Mouse (Mus musculus): ENCODE results near the gene Prr14. TPM values are rescaled to one million over a fixed set of nuclear protein-coding genes. Genes with fewer than 3 reads are reported as not detected.

Gene Prr14
- polyA plus RNA-seq, 1 experiment, result 57.9 TPM

DNA sequence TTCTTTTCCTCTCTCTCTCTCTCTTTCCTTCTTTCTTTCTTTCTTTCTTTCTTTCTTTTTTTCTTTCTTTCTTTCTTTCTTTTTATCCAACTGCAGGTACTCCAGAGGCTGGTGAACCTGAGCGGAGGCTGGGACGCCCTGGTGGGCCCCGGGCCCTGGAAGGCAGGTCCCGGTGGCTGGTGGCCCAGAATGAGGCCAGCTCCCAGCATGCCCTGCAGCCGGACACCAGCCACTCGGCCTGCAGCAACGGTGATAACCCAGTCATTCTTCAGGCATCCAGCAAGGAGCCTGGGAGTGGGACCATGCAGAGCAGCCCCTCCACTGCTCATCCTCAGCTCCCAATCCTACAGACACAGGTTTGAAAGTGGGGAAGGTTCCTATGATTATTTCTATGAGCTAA, 56.4 kb downstream of the Prr14 start:
- no peak for TF ChIP-seq CTCF (IDR thresholded peaks at IDR 0.05; ENCODE audit: borderline replicate concordance, insufficient read depth, low read depth, low read length)
- Histone ChIP-seq H3K4me3 (replicated peaks; ENCODE audit: insufficient read depth, low read depth, low read length) (no peak overlapping the region), H3K4me1 (ENCODE audit: control insufficient read depth, insufficient read depth, low read length) (peaks cover 5% of the 10 kb centered on the region; the same call in 1 of the 2 replicates), H3K27ac (ENCODE audit: insufficient read depth, low read length) (no peak overlapping the region), H3K27me3 (ENCODE audit: control insufficient read depth, insufficient read depth, low read length) (no peaks in the 10 kb centered on the region)
- WGBS, result 4% methylated on average over 7 of the region's 7 CpGs
- DNase-seq, result peak; percentile 40 to 55

GRCm38 (mm10) chr7:127516344-127516743, 56.9 kb downstream of the Prr14 start:
- Histone ChIP-seq H3K4me1 (ENCODE audit: control insufficient read depth, insufficient read depth, low read length) (peaks cover 5% of the 10 kb centered on the region; the same call in 1 of the 2 replicates), H3K4me3 (replicated peaks; ENCODE audit: insufficient read depth, low read depth, low read length) (no peak overlapping the region), H3K27me3 (ENCODE audit: control insufficient read depth, insufficient read depth, low read length) (no peaks in the 10 kb centered on the region), H3K27ac (ENCODE audit: insufficient read depth, low read length) (no peak overlapping the region)
- no peak for DNase-seq
- no peak for TF ChIP-seq CTCF (IDR thresholded peaks at IDR 0.05; ENCODE audit: borderline replicate concordance, insufficient read depth, low read depth, low read length)
- no peak for TF ChIP-seq POLR2A (IDR thresholded peaks at IDR 0.05; ENCODE audit: borderline replicate concordance, insufficient read depth, low read length)
- 96% methylated on average over 6 of the region's 7 CpGs for WGBS

- H3K27ac ChIP-seq (ENCODE audit: insufficient read depth, low read length), result no peak within 1 kb of the TSS
- H3K4me3 ChIP-seq (replicated peaks; ENCODE audit: insufficient read depth, low read depth, low read length), result no peak within 1 kb of the TSS
- H3K27me3 ChIP-seq (ENCODE audit: control insufficient read depth, insufficient read depth, low read length), result no peaks in the 10 kb centered on the region
- no peak for DNase-seq
- WGBS, result 96% methylated on average over 3 of the region's 3 CpGs
- no peak for TF ChIP-seq CTCF (IDR thresholded peaks at IDR 0.05; ENCODE audit: borderline replicate concordance, insufficient read depth, low read depth, low read length)
- TF ChIP-seq POLR2A (IDR thresholded peaks at IDR 0.05; ENCODE audit: borderline replicate concordance, insufficient read depth, low read length), result no peak
- H3K4me1 ChIP-seq (ENCODE audit: control insufficient read depth, insufficient read depth, low read length), result peaks cover 5% of the 10 kb centered on the region; the same call in 1 of the 2 replicates
Observed at GRCm38 (mm10) chr7:127519284-127519683, 59.9 kb downstream of the Prr14 start, which contains the start of gene Gm42715. Gene Gm42715, plus strand, starts transcription at chr7:127519584.

Other genes starting within 250 kb of the Prr14 start
- 16.6 and 17.6 TPM in 2 replicates for gene Zfp553, start 226.6 kb upstream of the Prr14 start, polyA plus RNA-seq (2012; rRNA removed)
- 11.3 and 12.5 TPM in 2 replicates for gene Sept1, start 226.5 kb upstream of the Prr14 start, polyA plus RNA-seq (2012; rRNA removed)
- gene Zfp771, start 215.3 kb upstream of the Prr14 start, polyA plus RNA-seq (2012; rRNA removed), result 88.7 and 95.4 TPM in 2 replicates
- 23.8 and 25.6 TPM in 2 replicates for gene Dctpp1, start 198.9 kb upstream of the Prr14 start, polyA plus RNA-seq (2012; rRNA removed)
- gene Sephs2, start 185.6 kb upstream of the Prr14 start, polyA plus RNA-seq (2012; rRNA removed), result 31.1 and 31.7 TPM in 2 replicates
- 0.87 and 1.4 TPM in 2 replicates for gene Itgal, start 163.4 kb upstream of the Prr14 start, polyA plus RNA-seq (2012; rRNA removed)
- 21.2 TPM in 2 replicates for gene Zfp768, start 114.0 kb upstream of the Prr14 start, polyA plus RNA-seq (2012; rRNA removed)
- gene Zfp747, start 83.6 kb upstream of the Prr14 start, polyA plus RNA-seq (2012; rRNA removed), result 8.2 and 8.6 TPM in 2 replicates
- gene 9130019O22Rik, start 72.4 kb upstream of the Prr14 start, polyA plus RNA-seq (2012; rRNA removed), result 3.9 and 4.4 TPM in 2 replicates
- gene E430018J23Rik, start 66.0 kb upstream of the Prr14 start, polyA plus RNA-seq (2012; rRNA removed), result 4.8 and 5.9 TPM in 2 replicates
- 4.0 and 4.3 TPM in 2 replicates for gene Zfp764, start 52.8 kb upstream of the Prr14 start, polyA plus RNA-seq (2012; rRNA removed)
- gene Zfp688, start 37.5 kb upstream of the Prr14 start, polyA plus RNA-seq (2012; rRNA removed), result 19.3 and 20.6 TPM in 2 replicates
- gene Zfp689, start 10.5 kb upstream of the Prr14 start, polyA plus RNA-seq (2012; rRNA removed), result 6.8 and 6.9 TPM in 2 replicates
- 35.5 and 37.2 TPM in 2 replicates for gene Fbrs, start 19.6 kb downstream of the Prr14 start, polyA plus RNA-seq (2012; rRNA removed)
- 32.2 and 36.2 TPM in 2 replicates for gene Srcap, start 52.4 kb downstream of the Prr14 start, polyA plus RNA-seq (2012; rRNA removed)
- gene Gm42715, start 60.0 kb downstream of the Prr14 start, polyA plus RNA-seq (2012; rRNA removed), result 18.6 and 19.5 TPM in 2 replicates
- gene Tmem265, start 101.8 kb downstream of the Prr14 start, polyA plus RNA-seq (2012; rRNA removed), result not detected in 2 replicates
- gene Phkg2, start 113.7 kb downstream of the Prr14 start, polyA plus RNA-seq (2012; rRNA removed), result 159 and 161 TPM in 2 replicates
- 10.1 and 12.2 TPM in 2 replicates for gene Ccdc189, start 129.0 kb downstream of the Prr14 start, polyA plus RNA-seq (2012; rRNA removed)
- gene Rnf40, start 129.2 kb downstream of the Prr14 start, polyA plus RNA-seq (2012; rRNA removed), result 53.7 and 56.2 TPM in 2 replicates
- gene Zfp629, start 156.2 kb downstream of the Prr14 start, polyA plus RNA-seq (2012; rRNA removed), result 22.4 and 22.7 TPM in 2 replicates
- gene Bcl7c, start 249.3 kb downstream of the Prr14 start, polyA plus RNA-seq (2012; rRNA removed), result 33.3 and 36.1 TPM in 2 replicates

Measured in cerebellum, adult 2 months (tissue).